Mouse (Mus musculus) adrenal gland, postnatal 14 days (tissue): ENCODE results near the gene Fmnl2. TPM values are rescaled to one million over a fixed set of nuclear protein-coding genes. Genes with fewer than 3 reads are reported as not detected.

Source experiments
- DNase-seq: peaks from one replicate; pipeline ENCODE4 v3.0.0; 2021; ENCODE audit warnings: mixed read lengths
- total RNA-seq: library from RNA; stranded (reverse); gene quantifications from 2 replicates; pipeline ENCODE4 v1.2.3, GENCODE M21; 2021

The Fmnl2 gene
- total RNA-seq, 1 experiment from 2014 or later: 15.6 TPM

DNA sequence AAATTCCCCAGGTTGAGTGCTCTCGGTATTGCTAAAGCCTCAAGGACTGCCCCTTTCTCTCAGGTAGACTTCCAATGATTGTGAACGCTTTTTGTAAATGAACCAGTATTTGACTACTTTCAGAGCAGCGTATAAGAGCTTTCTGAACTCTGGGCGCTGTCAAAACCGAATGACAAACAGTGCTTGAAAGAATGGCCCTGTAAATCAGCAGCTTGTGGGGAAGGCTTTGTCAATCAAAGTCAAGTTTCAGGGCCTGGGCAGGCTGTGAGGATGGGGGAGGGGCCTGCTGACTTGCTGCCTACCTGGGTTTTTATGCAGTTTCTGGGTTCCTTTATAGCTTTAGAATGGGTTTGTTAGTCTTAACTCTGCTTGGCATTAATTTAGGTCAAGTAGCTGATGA lies 56.1 kb downstream of the Fmnl2 start:
- DNase-seq: no peak

DNA sequence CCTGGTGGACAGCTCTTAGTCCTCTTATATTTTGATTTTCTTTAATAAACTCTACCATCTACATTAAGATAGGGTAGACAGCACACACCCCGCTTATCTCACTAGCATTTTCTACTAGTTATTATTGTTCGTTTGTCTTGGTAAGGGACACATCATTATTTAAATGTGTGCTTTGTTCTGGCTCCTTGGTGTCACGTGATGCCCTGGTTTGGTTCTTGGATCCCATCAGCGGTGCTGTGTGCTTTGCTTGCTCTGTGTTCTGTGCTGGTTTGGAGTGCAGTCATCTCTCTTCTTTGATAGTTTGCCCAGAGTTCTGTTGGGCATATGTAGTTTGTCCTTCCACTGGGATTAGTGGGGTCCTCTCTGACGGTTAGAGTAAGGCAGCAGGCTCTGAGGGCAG lies 57.9 kb downstream of the Fmnl2 start:
- no peak for DNase-seq

DNA sequence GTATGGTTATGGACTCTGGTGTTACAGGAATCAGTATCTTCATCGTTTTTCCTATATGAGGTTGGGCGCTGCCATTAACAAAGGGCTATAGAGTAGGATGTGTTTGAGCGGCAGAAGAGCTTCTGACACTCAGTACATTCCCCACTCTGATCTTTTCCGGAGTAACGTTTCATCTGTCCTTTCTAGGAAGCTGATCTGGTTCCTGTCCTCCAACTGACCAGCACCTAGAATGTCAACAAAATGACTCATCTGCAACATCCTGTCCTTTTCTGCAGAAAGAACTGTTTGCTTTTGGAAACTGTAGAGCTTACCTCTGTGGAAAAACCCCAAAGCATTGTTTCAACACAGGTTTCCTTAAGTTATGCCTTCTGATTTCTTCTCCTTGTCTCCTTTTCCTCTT lies 60.4 kb downstream of the Fmnl2 start:
- no peak for DNase-seq

DNA sequence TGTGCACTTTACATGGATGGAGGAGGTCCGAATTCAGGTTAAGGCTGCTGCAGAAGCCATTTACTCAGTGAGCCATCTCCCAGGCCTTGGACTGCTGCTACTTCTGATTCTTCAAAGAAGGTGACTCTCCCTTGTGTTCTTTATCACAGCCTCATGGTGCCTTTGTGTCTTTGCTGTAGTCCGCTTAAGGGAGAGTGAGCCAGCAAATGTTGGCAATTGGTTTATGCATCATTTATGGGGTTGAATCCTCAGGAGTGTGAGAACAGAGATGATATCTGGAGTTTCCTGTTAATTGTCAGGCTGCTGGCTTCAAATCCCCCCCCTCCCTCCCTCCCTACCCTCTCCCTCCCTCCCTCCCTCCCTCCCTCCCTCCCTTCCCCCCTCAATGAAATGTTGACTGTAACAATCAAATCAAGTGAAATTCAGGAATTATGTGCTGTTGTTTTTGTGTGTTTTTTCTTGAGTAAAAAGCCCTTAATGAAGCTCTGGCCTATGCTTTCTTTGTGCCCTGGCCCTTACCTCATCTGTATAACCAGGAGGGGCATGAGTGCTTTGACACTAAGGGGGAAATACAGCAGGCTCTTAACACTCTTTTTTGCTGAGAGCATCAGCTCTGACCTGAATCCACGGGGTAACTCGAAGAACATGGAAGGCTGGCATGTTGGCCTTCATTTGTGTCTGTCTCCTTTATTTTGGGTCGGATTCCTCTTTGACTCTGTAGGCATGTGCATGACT lies 63.2 kb downstream of the Fmnl2 start:
- no peak for DNase-seq

DNA sequence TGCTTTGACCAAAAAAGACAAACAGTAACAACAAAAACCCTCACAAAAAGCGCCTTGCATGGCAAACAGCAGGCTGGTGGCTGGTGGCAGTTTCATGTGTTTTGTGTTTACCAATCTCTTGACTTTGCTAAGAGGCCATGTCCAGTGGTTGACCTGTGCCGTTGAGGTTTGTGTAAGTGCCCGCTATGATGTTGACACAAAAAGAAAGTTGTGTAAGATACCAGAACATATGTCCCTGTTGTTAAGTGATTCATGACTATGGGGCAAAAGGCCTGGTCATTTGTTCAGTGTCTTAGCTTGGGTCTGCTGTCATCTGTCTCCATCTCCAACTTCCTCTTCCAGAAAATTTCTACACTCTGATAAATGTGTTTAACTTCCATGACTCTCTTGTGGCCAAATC lies 67.4 kb downstream of the Fmnl2 start:
- DNase-seq: no peak

DNA sequence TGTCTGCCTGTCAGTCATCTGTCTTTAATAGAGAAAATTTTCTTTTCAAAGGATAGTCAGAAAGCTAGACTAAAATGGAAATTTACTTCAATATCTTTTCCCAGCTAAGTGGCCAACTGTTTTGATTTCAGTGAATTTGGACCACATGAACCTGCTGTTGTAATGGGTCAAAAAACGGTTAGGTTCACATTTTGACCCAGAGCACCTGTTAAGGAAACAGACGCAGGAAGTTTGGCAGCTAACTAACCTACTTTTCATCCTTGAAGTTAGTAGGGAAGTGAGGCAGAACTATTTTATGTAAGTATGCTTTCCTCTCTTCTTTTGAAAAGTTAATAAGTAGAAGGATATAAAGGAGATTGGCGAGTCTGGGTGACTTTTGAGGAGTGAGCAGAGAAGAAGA lies 69.7 kb downstream of the Fmnl2 start:
- no peak for DNase-seq

DNA sequence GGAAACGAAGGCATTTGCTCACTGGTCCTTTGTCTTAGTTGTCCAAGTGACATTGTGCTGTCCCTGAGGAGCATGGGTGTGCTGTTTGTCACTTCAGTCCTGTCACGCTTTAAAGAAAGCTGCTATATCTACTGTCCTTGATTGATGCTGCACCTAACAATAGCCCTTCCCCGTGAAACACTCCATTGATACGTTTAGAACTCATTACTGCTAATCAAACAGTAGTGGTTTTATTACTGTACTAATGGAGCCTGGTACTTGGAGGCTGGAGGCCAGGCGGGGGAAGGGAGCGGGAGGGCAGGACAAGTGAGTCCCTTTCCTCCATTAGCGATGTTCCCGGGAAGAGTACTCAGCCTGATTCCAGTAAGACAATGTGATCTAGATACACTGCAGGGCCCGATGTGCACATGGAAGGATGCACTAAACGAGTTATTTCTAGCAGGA lies 70.2 kb downstream of the Fmnl2 start:
- DNase-seq: no peak

DNA sequence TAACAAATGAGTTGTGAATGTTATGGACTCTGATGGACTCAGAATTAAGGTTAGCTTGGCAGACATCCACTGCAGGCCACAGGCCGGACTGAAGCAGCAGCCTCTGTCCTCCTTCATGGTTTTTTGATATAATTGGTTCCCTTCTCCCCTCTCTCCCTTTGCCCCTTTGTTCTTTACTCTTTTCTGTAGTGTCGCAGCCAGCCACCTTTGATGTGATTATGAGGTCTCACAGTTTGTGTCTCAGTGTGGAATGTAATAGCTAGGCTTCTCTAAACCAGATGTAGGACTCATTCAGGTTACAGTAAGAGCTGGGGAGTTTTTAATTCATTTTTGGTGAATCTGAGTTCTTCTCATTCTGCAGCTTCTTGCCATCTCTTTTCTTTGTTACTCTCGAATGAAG lies 70.7 kb downstream of the Fmnl2 start:
- no peak for DNase-seq

DNA sequence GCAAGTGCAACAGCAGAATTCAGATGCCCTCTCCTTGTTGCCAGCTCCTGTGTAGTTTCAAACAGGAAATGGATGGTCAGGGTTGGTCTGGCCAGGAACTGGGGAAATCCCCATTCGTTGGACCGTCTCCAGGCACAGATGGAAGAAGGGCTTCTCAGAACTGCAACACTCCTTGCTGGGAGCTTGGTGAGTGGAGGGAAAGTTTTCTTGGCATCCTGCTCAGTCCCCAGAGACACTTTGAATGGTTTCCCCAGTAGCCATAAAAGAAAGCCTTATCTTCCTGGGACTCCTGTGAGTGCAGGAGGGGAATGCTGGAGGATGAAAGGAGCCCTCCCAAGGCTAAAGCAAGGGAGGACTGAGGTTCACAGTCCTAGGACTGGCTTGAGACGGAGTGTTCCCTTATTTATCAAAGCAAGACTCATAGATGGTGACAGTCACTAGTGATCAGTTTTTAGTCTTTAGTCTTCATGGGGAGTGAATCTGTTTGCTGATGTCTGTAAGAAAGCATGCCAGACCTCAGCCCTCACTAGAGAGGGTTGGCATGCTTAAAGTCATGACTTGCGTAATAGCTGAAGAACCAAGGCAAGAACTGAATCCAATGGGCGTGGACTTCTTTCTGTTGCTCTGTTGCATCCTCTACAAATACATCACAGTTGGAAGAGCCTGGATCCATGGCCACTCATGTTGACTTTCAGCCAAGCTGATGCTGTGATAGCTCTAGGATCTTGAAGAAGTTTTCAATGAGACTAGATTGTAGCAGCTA lies 72.6 kb downstream of the Fmnl2 start:
- DNase-seq: peak; percentile 75

DNA sequence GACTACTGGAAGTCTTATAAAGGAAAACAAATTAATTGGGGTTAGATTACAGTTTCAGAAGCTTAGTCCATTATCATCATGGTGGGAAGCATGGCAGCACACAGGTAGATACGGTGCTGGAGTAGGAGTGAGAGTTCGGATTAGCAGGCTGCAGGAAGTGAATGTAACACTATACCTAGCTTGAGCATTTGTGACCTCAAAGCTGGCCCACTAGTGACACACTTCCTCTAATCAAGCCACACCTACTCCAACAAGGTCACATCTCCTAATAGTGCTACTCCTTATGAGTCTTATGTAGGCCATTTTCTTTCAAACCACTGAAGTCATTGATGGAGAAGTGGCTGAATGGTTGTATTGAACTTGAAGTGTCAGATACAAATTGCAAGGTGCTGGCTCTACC lies 73.7 kb downstream of the Fmnl2 start:
- DNase-seq: no peak

DNA sequence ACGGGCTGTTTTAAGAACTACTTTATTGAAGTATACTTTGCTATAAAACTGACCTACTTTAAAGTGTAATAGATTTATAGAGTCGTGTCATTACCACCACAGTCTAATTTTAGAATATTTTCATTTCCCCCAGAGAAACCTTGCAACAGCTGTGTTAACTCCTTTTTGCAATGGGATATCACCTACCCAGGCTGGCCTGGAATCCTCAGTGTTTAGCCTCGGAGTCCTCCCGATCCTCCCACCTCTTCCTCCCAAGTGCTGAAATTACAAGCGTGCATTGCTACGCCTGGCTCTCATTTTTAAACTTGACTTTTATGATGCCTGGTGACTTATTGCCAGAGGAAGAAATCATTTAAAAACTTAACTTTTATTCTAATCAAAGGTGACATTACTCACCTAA lies 78.2 kb downstream of the Fmnl2 start:
- DNase-seq: no peak

DNA sequence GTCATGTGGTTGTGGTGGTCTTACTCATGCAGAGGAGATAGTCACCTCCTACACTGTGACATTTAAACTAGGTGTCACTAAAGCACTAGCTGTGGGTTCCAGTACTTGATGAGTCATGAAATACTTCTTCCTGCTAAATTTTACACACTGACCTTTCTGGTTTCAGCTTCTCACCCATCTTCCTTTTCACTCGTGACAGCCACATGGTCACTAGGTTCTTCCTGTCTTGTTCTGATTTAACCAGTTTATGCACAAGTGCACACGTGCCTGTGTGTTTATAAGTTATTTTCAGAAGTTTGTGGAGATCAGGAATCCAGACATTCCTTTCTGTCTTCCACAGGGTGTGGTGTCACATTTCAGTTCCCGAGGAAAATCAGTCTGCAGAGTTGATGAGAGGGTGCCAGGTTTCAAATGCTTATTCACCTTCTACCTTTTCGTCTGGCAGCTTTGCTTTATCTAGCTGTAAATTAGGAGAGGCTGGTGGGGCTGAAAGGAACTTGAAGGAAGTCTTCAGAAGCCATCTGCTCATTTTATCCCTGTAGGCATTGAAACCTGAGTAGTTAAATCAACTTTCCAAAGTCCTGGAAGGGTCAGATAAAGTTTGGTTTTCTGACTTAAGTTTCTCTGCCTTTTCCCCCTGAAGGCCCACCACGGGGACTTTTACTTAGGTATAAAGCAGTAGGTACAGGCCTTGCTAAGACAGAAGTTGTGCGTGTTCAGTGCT lies 80.9 kb downstream of the Fmnl2 start:
- no peak for DNase-seq

DNA sequence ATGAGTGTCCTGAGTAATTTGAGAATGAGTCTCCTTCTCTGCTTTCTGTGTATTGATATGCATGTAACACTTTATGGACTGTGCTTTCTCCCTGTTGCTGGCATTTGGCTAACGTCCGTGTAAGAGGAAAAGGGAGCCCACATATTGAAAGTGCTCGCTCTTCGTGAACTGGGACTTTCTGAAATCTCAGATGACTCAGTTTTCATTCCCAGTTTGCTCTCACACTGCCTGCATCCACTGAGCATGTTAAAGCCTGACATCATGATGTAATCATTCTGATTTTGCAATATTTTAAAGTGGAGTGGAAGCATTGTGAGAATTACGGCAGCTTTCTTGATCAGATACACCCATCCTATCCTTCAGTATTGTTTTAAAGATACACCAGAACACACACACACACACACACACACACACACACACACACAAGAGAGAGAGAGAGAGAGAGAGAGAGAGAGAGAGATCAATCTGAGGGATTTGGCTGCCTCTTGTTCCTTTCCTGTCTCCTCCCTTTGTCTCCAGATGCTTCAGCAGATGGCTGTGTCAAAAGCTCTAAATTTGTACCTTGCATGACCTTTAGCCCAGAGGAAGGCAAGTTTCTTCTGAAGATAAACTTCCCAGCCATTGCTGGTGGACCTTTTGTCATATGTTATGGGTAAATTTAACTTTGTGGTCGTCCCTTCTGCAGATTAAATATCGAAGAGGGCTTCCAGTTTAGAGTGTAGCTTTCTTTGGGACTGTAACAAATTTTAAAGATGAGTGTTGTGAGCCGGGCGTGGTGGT lies 86.2 kb downstream of the Fmnl2 start:
- no peak for DNase-seq

DNA sequence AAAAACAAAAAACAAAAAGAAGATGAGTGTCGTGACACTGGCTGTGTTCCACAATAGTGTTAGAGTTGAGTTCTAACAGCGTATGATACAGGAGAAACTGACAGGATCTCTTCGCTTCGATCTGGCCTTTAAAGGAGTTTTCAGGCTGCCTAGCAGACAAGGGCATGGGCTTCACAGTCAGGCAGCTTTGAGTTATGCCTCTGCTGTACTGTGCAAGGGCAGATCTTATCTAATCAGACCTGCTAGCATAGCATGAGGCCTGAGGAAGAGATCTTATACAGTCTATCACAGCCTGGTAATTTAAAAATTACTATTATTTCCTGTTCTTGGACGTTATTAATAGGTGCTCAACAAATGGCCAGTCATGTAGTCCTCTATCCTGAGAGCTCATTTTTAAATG lies 86.9 kb downstream of the Fmnl2 start:
- DNase-seq: peak; percentile 60

DNA sequence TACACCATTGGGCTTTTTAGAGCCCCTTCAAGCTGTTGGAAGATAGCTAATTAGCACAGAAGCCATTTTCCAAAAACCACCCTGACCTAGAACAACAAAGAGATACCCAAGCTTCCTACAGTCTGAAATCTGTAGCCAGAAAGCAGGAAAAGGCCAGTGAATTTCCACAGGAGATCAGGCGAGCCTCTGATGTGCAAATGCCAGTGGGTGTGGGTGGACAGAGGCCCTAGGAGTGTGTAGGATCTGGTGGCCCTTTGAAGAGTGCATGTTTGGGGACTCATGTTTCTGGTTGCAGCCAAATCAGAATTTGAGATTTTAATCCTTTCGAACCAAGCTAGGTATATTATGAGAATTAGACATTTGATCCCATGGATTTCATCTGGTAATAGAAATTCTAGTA lies 88.4 kb downstream of the Fmnl2 start:
- no peak for DNase-seq

DNA sequence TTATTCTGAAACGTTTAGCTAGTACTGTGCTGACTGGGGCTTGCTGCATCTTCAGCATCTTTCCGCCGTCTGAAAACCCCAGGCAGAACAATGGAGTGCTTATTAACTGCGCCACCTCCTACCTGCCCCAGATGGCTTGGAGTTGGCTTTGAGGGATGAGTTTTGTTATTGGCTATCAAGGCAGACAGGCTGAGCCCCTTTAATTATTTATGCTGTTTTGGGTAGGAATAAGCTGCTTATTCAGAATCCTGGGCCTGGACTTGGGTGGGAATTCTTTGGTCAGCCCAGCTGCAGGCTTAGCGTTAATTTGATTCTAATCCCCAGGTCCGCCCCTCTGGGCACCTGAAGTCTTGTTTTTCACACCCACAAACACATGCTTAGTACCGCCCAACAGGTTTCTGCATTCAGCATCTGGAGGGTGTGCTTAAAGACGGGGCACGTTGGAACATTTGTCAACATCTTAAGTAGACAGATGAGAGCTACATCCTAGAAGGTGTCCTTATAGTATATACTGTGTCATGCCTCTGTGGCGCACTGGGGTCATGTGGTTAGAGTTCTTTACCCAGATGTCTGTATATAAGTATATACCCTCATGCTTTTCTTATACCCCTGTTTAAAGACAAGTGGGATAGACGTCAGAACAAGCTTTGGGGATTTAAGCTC lies 89.0 kb downstream of the Fmnl2 start:
- DNase-seq: no peak

DNA sequence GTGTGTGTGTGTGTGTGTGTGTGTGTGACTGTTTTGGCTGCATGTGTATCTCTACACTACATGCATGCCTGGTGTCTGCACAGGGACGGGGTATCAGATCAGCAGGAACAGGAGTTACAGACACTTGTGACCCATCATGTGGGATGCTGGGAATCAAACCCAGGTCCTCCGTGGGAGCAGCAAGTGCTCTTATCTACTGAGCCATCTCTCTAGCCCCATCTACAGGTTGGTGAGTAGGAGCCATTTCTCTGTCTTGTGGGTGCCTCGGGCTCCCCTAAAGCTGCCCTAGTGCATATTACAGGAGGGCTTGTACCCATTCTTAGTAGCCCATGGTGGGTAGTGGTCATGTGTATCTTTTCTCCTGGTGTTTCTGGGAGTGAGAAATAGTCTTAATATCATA lies 90.7 kb downstream of the Fmnl2 start:
- DNase-seq: no peak

DNA sequence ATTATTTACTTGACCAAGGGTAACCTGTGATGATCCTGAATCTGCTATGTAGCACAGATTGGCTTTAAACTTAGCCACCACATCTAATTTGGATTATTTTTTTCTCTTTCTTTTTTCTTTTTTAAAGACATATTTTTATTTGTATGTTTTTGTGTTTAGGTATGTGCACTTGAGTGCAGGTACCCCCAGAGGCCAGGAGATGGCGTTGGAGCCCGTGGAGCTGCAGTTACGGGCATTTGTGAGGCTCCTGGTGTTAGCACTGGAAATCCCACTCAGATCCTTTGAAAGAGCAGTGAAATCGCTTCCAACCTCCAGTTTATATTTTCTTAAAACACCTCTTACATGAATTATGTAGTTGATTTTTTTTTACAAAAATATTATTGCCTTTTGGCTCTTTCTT lies 91.9 kb downstream of the Fmnl2 start:
- DNase-seq: no peak

DNA sequence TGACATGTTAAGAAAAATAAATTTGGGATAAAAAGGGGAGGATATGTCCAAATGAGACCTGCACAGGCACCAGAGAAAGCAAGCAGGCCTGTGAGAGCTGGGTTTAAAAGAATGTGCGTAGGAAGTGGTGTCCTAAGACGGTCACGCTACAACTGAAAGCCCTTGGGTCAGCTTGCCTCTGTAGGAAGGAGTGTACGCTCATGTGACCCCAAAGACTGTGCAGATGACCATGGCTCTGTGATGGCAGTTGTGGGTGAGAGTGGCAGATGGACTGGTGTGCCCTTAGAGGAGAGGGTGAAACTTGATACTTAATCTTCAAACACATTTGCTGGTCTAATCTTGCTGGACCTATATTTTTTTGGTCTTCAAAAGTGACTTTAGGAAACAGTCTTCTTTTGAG lies 92.6 kb downstream of the Fmnl2 start:
- DNase-seq: no peak

DNA sequence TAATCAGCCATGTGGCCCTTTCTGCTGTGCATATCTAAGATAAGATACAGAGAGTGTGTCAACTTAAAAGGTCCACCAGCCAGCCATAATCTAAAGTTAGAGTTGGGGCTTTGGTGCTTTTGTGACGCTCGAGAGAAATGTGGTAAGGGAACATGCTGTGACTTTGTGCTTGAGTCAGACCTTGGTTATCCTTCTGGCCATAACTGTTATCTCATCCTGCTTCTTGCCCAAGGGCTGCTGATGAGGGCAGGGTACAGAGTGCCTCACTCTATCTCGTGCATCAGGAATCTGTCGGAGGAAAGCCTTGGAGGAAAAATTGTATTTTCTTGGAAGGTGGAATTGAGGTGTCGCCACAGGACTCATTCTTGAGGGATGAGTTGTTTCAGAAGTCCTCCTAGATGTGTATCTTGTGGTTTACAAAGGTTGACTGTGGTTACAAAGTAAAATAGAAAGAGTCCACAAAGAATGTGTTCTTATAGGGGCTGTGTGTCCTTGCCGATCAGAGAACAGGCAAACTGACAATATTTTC lies 94.6 kb downstream of the Fmnl2 start:
- no peak for DNase-seq

DNA sequence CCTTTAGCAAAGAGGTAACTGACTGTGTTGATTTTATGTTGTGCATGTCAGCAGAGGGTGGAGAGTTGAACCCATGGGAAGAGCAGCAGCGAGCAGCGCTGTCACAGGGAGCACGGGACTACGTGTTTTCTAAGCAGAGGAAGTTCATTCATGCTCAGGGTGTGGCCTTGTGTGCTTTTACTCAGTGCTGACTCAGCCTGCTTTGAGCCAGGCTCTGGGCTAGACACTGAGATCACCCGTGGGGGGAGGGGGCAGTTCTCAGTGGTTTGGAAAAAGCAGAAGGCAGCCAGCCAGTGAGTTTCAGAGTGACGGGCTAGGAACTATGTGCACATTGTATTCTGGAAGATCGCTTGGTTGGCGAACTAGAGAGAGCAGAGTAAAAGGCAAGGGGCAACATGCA lies 97.4 kb downstream of the Fmnl2 start:
- peak; percentile 93 for DNase-seq

DNA sequence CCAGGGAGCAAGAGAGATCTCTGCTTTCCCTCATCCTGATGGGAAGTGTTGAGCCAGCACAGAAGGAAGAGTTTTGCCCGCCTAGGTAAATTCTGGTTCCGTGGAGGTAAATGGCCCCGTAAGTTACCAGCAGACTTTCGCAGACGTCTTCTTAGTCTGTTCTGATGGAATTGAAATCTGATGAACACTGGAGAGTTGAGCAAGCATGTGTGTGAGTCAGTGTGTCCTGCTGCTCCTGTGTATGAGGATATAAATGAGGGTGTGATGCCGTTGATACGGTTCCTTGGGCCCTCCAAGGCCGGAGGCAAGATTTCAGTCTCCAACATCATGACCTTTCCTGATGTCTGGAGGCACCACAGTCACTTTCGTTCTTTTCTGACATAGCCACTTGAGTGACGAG lies 98.2 kb downstream of the Fmnl2 start:
- DNase-seq: no peak
